Mouse (Mus musculus) embryonic facial prominence, embryonic 12.5 days (tissue): ENCODE measurements around the gene Cdh22. TPM values are rescaled to one million over a fixed set of nuclear protein-coding genes. Genes with fewer than 3 reads are reported as not detected.

ENCODE experiments used
- ATAC-seq: fragments of 200-750 bp; cut with Nextera tagmentation; 2 replicates; pipeline ENCODE4 v1.8.0; 2017; ENCODE audit not compliant: insufficient number of reproducible peaks, insufficient read depth, low FRiP score, low TSS enrichment
- H3K27ac ChIP-seq: fragments of 300-500 bp; sonication (generic); 2 replicates; pipeline ENCODE4 v1.5.1; 2016; ENCODE audit warnings: mild to moderate bottlenecking
- H3K27me3 ChIP-seq: fragments of 300-500 bp; sonication (generic); 2 replicates; pipeline ENCODE4 v1.6.1; 2016; ENCODE audit warnings: mild to moderate bottlenecking, moderate library complexity
- H3K36me3 ChIP-seq: fragments of 300-500 bp; sonication (generic); 2 replicates; pipeline ENCODE4 v1.6.1; 2016; ENCODE audit warnings: mild to moderate bottlenecking
- H3K4me1 ChIP-seq: fragments of 300-500 bp; sonication (generic); 2 replicates; pipeline ENCODE4 v1.6.1; 2016
- H3K4me2 ChIP-seq: fragments of 300-500 bp; sonication (generic); replicated peaks from 2 replicates; pipeline ENCODE4 v1.6.1; 2016; ENCODE audit warnings: mild to moderate bottlenecking, moderate library complexity
- H3K4me3 ChIP-seq: fragments of 300-500 bp; sonication (generic); 2 replicates; pipeline ENCODE4 v1.5.1; 2016; ENCODE audit warnings: mild to moderate bottlenecking
- H3K9ac ChIP-seq: fragments of 300-500 bp; sonication (generic); 2 replicates; pipeline ENCODE4 v1.6.1; 2016; ENCODE audit warnings: mild to moderate bottlenecking, moderate library complexity
- H3K9me3 ChIP-seq: fragments of 300-500 bp; sonication (generic); 2 replicates; pipeline ENCODE4 v1.6.1; 2016; ENCODE audit warnings: mild to moderate bottlenecking, moderate library complexity
- WGBS: fragments of 180-500 bp; shearing (Covaris S2); methylation state at CpG from one replicate; pipeline ENCODE4 v1.1.7; 2016; 5-methylcytosine and 5-hydroxymethylcytosine counted together
- polyA plus RNA-seq: library from polyadenylated mRNA; unstranded; fragments of >200 nt; fragmentation: Nextera tagmentation; extraction: Ambion mirVana; gene quantifications from 2 replicates; pipeline ENCODE4 v1.2.1, GENCODE M21; 2016

The Cdh22 gene
- polyA plus RNA-seq, 1 experiment from 2014 or later: 1.9 TPM

GRCm38 (mm10) chr2:165074081-165074884 is 160.4 kb downstream of the Cdh22 start:
- WGBS: 49% methylated on average over 11 of the region's 11 CpGs
- Histone ChIP-seq H3K4me2 (no peak overlapping the region), H3K27ac (no peak overlapping the region), H3K9me3 (no peaks in the 10 kb centered on the region), H3K4me3 (no peak overlapping the region), H3K36me3 (no peaks in the 10 kb centered on the region), H3K27me3 (peaks cover 83% of the 10 kb centered on the region), H3K4me1 (peaks cover 4% of the 10 kb centered on the region; the same call in 1 of the 2 replicates), H3K9ac (no peak overlapping the region)
- ATAC-seq: no peak

- ATAC-seq: no peak
- H3K9me3 ChIP-seq: no peaks in the 10 kb centered on the region
- WGBS: 23% methylated on average over 9 of the region's 9 CpGs
Observed at GRCm38 (mm10) chr2:165073381-165073781, 161.3 kb downstream of the Cdh22 start.

DNA sequence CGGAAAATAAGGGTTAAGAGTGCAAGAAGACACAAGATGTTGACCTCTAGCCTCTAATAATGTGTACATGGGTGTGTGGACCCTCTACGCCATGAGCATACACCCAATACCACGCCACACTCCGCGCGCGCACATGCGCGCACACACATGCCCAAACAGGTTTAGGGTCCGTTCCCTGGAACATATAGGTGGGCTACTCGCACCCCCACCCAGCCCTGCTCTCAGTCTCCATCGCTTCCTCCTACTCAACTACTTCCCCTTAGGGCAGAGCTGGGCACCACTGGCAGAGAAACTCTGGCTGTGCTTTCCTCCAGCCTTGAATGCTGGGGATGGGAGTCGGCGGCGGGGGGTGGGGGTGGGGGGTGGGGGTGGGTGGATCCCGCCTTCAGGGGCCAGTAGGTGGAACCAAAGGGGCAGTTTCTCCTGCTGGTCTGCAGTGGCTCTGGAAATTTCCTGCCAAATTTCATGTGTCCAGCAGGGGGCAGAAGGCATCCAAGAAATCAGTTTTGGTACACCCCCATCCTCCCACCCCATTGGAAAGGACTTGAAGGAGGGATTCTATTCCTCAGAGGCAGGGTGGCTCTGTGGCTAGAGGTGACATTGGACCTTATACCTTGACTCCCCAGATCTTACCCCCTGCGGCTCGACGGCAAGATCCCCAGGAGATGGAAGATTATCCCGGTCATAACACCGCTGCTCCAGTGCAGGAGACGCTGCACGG is 164.4 kb downstream of the Cdh22 start:
- peaks cover 4% of the 10 kb centered on the region; the same call in 1 of the 2 replicates for H3K4me1 ChIP-seq
- ATAC-seq: no peak
- no peaks in the 10 kb centered on the region for H3K36me3 ChIP-seq
- 19% methylated on average over 23 of the region's 23 CpGs for WGBS
- no peak overlapping the region for H3K4me3 ChIP-seq
- H3K9ac ChIP-seq: no peak overlapping the region
- peak overlapping the region; percentile 42 for H3K4me2 ChIP-seq
- H3K27ac ChIP-seq: no peak overlapping the region
- H3K9me3 ChIP-seq: no peaks in the 10 kb centered on the region
- peaks cover 49% of the 10 kb centered on the region for H3K27me3 ChIP-seq

More at GRCm38 (mm10) chr2:165073381-165073781, 161.3 kb downstream of the Cdh22 start:
- Histone ChIP-seq H3K27ac (no peak overlapping the region), H3K9ac (no peak overlapping the region), H3K36me3 (no peaks in the 10 kb centered on the region), H3K27me3 (peaks cover 75% of the 10 kb centered on the region), H3K4me2 (no peak overlapping the region), H3K4me3 (no peak overlapping the region), H3K4me1 (peaks cover 4% of the 10 kb centered on the region; the same call in 1 of the 2 replicates)

DNA sequence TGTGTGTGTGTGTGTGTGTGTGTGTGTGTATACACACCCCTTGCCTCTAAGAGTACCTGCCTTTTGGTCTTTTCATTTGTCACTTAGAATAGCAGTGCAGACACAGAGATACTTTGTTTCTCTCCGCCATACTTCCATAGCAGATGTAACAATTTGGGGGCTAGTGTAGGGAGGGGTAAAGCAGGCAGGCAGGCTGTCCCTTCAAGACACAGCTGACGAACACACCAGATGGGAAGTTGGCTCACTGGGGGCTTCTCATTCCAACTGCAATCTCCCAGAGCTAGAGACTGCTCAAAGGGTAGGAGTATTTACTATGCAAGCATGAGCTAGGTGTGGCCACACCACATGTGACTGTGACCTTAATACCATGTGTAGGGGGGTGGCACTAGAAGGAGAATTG is 165.8 kb downstream of the Cdh22 start:
- no peaks in the 10 kb centered on the region for H3K9me3 ChIP-seq
- H3K4me3 ChIP-seq: no peak overlapping the region
- no peak overlapping the region for H3K27ac ChIP-seq
- H3K36me3 ChIP-seq: no peaks in the 10 kb centered on the region
- H3K9ac ChIP-seq: no peak overlapping the region
- no peak for ATAC-seq
- peaks cover 4% of the 10 kb centered on the region; the same call in 1 of the 2 replicates for H3K4me1 ChIP-seq
- no peak overlapping the region for H3K4me2 ChIP-seq
- WGBS: 73% methylated on average over 2 of the region's 2 CpGs
- peaks cover 37% of the 10 kb centered on the region for H3K27me3 ChIP-seq

- H3K36me3 ChIP-seq: no peaks in the 10 kb centered on the region
- no peaks in the 10 kb centered on the region for H3K9me3 ChIP-seq
- peaks cover 8% of the 10 kb centered on the region; the same call in 1 of the 2 replicates for H3K27me3 ChIP-seq
- H3K4me2 ChIP-seq: no peak overlapping the region
- H3K4me3 ChIP-seq: no peak overlapping the region
- H3K27ac ChIP-seq: no peak overlapping the region
- ATAC-seq: no peak
- H3K9ac ChIP-seq: no peak overlapping the region
- H3K4me1 ChIP-seq: no peaks in the 10 kb centered on the region
- 67% methylated on average over 7 of the region's 7 CpGs for WGBS
Observed at GRCm38 (mm10) chr2:165064489-165064888, 170.2 kb downstream of the Cdh22 start.

- no peaks in the 10 kb centered on the region for H3K4me1 ChIP-seq
- H3K4me2 ChIP-seq: no peak overlapping the region
- H3K36me3 ChIP-seq: no peaks in the 10 kb centered on the region
- ATAC-seq: no peak
- H3K27ac ChIP-seq: no peak overlapping the region
- WGBS: 82% methylated on average over 16 of the region's 16 CpGs
- H3K9ac ChIP-seq: no peak overlapping the region
- H3K27me3 ChIP-seq: 0 out of 2 replicates have a peak, but pooled peaks cover 10% of the 10 kb centered on the region
- no peaks in the 10 kb centered on the region for H3K9me3 ChIP-seq
- no peak overlapping the region for H3K4me3 ChIP-seq
Observed at GRCm38 (mm10) chr2:165061638-165062433, 172.8 kb downstream of the Cdh22 start.

Other genes with a start within 250 kb of the Cdh22 start
- gene Ncoa5, start 200.0 kb downstream of the Cdh22 start, polyA plus RNA-seq: 112 and 119 TPM in 2 replicates
- 5.2 and 6.5 TPM in 2 replicates for gene Cd40, start 179.2 kb downstream of the Cdh22 start, polyA plus RNA-seq
- not detected in 2 replicates for gene 1700025C18Rik, start 144.1 kb downstream of the Cdh22 start, polyA plus RNA-seq
- 52.8 and 57.0 TPM in 2 replicates for gene Slc35c2, start 53.0 kb upstream of the Cdh22 start, polyA plus RNA-seq
- gene Elmo2, start 91.6 kb upstream of the Cdh22 start, polyA plus RNA-seq: 91.7 TPM in 2 replicates
- 2.6 and 2.9 TPM in 2 replicates for gene Zfp663, start 133.9 kb upstream of the Cdh22 start, polyA plus RNA-seq
- gene Zfp334, start 153.4 kb upstream of the Cdh22 start, polyA plus RNA-seq: 17.0 and 17.1 TPM in 2 replicates
- 0.08 TPM in 2 replicates for gene Ocstamp, start 165.6 kb upstream of the Cdh22 start, polyA plus RNA-seq
- 0.10 and 0.24 TPM in 2 replicates for gene Slc13a3, start 238.4 kb upstream of the Cdh22 start, polyA plus RNA-seq